Mouse (Mus musculus) cerebellum, postnatal 10 days (tissue): ENCODE measurements around the gene Ccdc78.

Experiments
- DNase-seq, 2 experiments: peaks; one replicate each; pipeline ENCODE4 v3.0.0; 2021; ENCODE audit warnings: mixed read lengths in 2 of 2

The Ccdc78 gene

DNA sequence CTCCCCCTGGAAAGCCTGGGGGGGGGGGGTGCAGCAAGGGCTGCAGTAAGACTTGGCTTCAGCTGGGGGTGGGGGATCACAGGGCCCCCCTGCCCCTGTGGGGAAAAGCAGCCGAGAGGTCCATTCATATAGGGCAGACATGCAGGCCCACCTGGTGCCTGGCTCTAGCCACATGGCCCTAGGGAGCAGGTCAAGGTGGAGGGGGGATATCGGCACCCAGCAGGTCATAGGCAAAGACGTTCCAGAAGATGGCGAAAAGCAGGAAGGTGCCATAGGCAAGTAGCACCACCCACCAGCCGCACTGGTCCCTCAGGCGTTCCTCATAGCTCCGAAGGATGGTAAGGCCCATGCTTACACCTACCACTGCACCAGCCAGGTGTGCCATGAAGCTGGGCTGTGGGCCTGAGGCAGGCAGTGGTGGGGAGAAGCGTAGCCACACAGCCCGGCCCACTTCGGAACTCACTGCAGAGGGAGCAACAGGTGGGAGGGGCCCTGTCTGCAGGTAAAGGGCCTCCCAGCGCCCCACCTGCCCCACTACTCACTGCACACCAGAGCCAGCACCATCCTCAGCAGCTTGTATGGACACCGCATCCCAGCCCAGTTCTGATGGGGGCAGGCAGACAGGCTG is 48.3 kb downstream of the Ccdc78 start:
- DNase-seq: peak in 1 of 2 experiments; percentile 52

DNA sequence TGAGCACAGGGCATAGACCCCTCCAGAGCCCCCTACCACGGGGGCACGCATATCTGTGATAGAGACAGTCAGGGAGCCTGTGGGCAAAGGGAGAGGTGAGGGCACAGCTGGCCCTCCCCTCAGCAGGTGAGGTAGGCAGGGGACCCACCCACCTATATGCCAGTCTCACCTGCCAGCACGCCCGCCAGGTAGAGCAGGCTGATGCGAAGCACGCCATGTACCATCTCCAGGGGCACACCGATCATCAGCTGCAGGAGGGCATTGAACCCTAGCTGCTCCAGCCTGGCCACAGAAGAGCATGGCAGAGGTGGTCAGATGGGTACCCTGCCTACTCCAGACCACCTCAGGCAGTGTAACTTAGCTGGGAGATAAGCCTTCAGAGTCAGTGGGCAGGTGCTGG is 48.9 kb downstream of the Ccdc78 start:
- DNase-seq: no peak

DNA sequence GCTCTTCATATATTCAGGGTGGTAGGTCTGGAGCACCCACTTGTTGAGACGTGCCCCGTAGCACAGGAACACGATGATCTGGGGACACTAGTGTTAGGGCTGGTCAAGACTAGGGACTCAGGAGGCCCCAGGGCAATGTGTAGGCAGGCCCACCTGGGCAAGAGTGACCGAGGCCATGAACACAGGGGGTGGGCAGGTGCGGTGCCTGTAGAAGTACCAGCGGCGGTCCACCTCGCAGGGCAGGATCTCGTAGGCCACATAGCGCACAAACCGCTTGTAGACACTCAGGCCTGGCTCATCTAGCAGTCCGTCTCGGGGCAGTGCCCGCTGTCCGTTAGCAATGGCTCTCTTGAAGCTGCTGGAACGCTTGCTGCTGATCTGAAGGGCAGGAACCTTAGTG is 49.4 kb downstream of the Ccdc78 start:
- DNase-seq: peak in 1 of 2 experiments; percentile 33

DNA sequence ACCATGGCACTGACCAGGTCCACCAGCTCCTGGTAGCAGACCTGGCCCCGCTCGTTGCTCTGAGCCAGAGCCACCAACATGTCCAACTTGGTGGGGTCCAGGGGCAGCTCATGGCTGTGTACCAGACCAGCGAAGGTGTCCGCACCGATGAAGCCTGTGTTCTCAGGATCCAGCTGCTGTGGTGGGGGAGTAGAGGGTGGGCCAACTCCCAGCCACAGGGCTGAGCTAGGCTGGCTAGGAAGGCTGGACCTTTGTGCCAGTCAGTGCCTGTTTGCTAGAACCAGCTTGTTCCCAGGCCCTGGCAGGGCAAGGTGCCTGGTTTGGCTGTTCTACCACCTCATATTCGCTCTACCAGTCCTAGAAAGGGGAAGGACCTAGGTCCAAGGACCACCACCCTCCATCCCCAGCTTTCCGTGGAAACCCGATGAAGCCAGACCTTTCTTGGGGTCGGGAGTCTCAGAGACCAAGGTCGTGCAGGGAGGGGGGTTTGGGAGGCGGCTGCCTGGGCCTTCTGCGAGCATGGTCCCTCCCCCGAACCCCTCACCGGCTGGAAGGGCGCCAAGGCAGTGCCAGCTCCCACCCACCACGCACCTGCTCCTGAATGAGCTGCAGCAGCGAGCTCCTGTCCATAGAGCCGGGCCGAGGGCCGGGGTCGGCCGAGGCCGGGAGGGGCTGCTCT is 50.2 kb downstream of the Ccdc78 start:
- DNase-seq: peak in 1 of 2 experiments; percentile 59

DNA sequence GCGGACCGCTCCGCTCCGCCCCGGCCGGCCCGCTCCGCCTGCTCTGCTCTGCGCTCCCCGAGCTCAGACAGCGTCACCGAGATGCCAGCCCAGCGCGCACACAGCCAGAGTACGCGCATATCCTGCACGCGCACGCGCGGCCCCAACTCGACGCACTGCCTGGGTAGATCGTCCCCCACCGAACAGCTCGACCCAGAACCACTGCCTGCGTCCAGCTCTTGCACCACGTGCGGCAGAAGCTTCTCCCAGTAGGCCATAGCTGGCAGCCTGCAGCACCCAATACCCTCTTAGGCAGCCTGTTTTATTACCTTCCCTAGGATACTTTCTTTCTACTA is 50.7 kb downstream of the Ccdc78 start, which contains the start of gene Rhbdl1:
Rhbdl1 (minus strand) TSS at position 220 of the 335 bp plus-strand sequence.
- DNase-seq: peak; percentile 91 to 92

DNA sequence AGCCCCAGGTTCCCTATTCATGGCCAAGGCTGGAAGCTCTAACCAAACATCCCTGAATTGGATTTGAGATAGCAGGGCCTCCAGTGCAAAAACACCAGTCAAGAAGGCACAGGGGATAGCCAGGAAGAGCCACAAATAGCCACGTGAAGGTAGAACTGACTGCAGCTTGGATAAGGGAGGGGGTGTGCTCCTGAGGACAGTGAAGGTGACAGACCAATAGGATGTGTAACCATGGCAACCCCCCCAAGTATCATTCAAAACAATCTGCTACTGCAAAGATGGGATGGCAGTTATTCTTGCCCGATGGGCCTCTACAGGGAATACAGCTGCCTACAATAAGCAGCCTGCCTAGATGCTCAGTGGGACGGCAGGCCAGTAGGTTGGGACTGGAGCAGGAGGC is 51.2 kb downstream of the Ccdc78 start:
- DNase-seq: peak; percentile 44 to 53

DNA sequence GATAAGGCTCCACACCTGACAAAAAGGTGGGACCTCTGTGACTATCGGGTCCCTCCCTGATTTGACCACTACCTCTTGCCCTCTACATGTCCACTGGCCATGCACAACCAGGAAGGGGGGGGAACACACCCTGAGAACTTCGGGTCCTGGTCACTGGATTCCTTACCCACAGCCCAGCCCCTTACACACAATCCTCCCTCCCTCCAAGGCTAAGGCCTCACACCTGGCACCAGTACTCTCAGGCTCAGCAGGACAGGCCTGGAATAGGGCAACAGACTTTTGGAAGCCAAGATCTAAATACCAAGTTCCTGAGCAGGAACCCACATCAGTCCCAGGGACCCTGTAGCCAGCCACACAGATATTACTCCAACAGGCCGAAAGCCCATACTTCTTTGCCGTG is 52.5 kb downstream of the Ccdc78 start:
- no peak for DNase-seq

DNA sequence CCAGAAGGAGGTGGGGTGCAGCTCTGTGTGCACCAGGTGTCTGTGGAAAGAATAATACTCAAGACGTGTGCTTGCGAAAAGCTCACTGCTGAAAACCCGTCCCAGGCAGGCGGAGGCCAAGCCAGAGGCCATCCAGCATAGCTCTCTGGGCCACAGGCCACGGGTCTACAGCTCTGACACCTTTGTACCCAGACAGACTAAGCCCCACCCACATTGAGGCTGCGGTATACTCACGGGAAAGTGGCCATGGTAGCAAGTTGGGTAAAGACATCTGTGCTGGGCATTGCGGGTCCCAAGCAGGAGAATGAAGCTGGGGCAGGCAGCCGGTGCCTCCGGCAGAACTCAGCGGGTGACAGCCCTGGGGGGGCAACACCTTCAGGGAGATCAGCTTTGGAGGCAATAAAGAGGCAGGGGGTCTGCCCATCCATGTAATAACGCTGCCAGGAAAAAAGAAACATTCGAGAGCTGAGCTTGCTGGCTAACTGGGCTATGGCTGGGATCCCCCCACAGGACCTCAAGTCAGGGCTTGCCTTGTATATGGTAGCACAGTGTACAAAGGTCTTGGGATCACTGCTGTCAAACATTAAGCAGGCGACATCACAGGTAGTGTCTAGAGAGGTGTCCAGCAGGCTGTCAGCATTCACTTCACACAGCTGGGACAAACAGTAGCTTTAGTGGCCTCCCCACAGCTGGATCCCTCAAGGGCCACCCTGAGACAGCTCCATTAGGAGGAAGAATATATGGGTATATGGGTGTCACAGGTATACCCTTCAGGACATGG is 53.3 kb downstream of the Ccdc78 start:
- DNase-seq: peak in 1 of 2 experiments; percentile 33
